Mouse (Mus musculus) heart, adult 2 months (tissue): ENCODE results near the gene Otud7b. TPM values are rescaled to one million over a fixed set of nuclear protein-coding genes. Genes with fewer than 3 reads are reported as not detected.

Source experiments
- DNase-seq, 2 experiments: peaks; one replicate each; pipeline ENCODE4 v3.0.0; 2021
- H3K27ac ChIP-seq: fragments of 200-600 bp; 2 replicates; pipeline ENCODE4 v1.8.1; 2022
- H3K27me3 ChIP-seq: fragments of 200-500 bp; 2 replicates; pipeline ENCODE4 v1.6.1; 2012; ENCODE audit warnings: mild to moderate bottlenecking, low read length, inconsistent platforms, mixed read lengths; ENCODE audit not compliant: control insufficient read depth, insufficient read depth
- H3K36me3 ChIP-seq: fragments of 200-500 bp; 2 replicates; pipeline ENCODE4 v1.6.1; 2012; ENCODE audit warnings: low read length, inconsistent platforms; ENCODE audit not compliant: control insufficient read depth, insufficient read depth
- H3K4me1 ChIP-seq: fragments of 200-500 bp; 2 replicates; pipeline ENCODE4 v1.6.1; 2011; ENCODE audit warnings: low read length; ENCODE audit not compliant: control insufficient read depth, insufficient read depth
- H3K4me3 ChIP-seq: fragments of 200-600 bp; 2 replicates; pipeline ENCODE4 v1.8.1; 2022
- H3K79me2 ChIP-seq: fragments of 200-500 bp; replicated peaks from 2 replicates; pipeline ENCODE4 v1.6.1; 2012; ENCODE audit warnings: mild to moderate bottlenecking, inconsistent platforms, low read length, moderate library complexity, mixed read lengths; ENCODE audit not compliant: control insufficient read depth, insufficient read depth
- H3K9ac ChIP-seq: fragments of 200-500 bp; 2 replicates; pipeline ENCODE4 v1.6.1; 2012; ENCODE audit warnings: low read depth, mild to moderate bottlenecking, control low read depth, inconsistent platforms, low read length, mixed read lengths
- CTCF ChIP-seq: fragments of 200-600 bp; IDR thresholded peaks from 2 replicates; pipeline ENCODE4 v1.8.1; 2022; ENCODE audit warnings: antibody characterized with exemption, mild to moderate bottlenecking, moderate library complexity
- EP300 ChIP-seq: fragments of 200-500 bp; IDR thresholded peaks from 2 replicates; pipeline ENCODE4 v1.6.1; 2011; ENCODE audit warnings: low read depth, low read length, control low read depth; ENCODE audit not compliant: insufficient read depth
- POLR2A ChIP-seq: fragments of 200-500 bp; IDR thresholded peaks from 2 replicates; pipeline ENCODE4 v1.6.1; 2011; ENCODE audit warnings: mild to moderate bottlenecking, low read depth, low read length, control low read depth; ENCODE audit not compliant: insufficient read depth
- WGBS: fragments of 180-500 bp; shearing (Covaris S2); methylation state at CpG from one replicate; pipeline ENCODE4 v1.1.7; 2018; 5-methylcytosine and 5-hydroxymethylcytosine counted together
- intact Hi-C: fragments of 180-260 bp; cut with DNase I; formaldehyde crosslinking; loops from one replicate; pipeline ENCODE4 v1.15.1; 2025
- polyA plus RNA-seq: library from polyadenylated mRNA; depleted of rRNA; stranded (reverse); fragments of >200 nt; gene quantifications from 2 replicates; pipeline ENCODE4 v1.2.3, GENCODE M21; 2012
- total RNA-seq, 2 experiments: library from RNA; stranded (reverse); gene quantifications; 2 replicates each; pipeline ENCODE4 v1.2.3; 2021

Otud7b gene
- total and polyA plus RNA-seq, 3 experiments = 10.9 to 57.4 (median 46.0) TPM

GRCm38 (mm10) chr3:96128128-96128527 lies 23.8 kb downstream of the Otud7b start:
- H3K27ac ChIP-seq = peak overlapping the region; percentile 3; the same call in 1 of the 2 replicates

DNA sequence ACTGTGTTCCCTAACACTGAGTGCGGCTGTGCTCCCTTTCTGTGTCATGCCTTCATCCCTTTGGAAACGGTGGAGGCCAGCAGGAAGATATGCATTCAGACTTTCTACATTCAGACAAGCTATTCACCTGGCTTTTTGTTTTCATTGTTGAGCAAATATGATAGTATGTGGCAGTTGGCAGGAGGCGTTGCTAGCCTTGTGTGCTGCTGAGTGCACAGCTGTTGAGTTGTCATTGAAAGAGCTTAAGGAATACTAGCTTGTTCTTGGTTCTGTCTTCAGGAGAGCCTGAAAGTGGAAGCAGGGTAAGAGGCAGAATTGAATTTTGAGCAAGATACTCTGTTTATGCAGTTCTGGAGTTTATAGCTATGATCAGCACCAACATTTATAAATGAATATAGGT lies 28.2 kb downstream of the Otud7b start:
- DNase-seq = no peak
- Histone ChIP-seq H3K27me3 (no peaks in the 10 kb centered on the region), H3K27ac (no peak overlapping the region), H3K79me2 (no peaks in the 10 kb centered on the region), H3K9ac (no peak overlapping the region), H3K36me3 (peaks cover 16% of the 10 kb centered on the region), H3K4me1 (peaks cover 6% of the 10 kb centered on the region), H3K4me3 (no peak overlapping the region)
- TF ChIP-seq POLR2A = no peak
- no peak for TF ChIP-seq CTCF
- no peak for TF ChIP-seq EP300
- intact Hi-C loops = no loop called here
- WGBS = 82% methylated on average over 3 of the region's 3 CpGs

More at GRCm38 (mm10) chr3:96128128-96128527, 23.8 kb downstream of the Otud7b start:
- H3K4me3 ChIP-seq = no peak overlapping the region
- intact Hi-C loops = no loop called here
- H3K4me1 ChIP-seq = peaks cover 4% of the 10 kb centered on the region
- no peak for DNase-seq
- no peak for TF ChIP-seq EP300
- TF ChIP-seq POLR2A = no peak
- no peak for TF ChIP-seq CTCF
- peaks cover 8% of the 10 kb centered on the region for H3K36me3 ChIP-seq
- H3K27me3 ChIP-seq = no peaks in the 10 kb centered on the region
- no peak overlapping the region for H3K9ac ChIP-seq
- no peaks in the 10 kb centered on the region for H3K79me2 ChIP-seq

- no peaks in the 10 kb centered on the region for H3K79me2 ChIP-seq
- H3K27me3 ChIP-seq = no peaks in the 10 kb centered on the region
- no peak overlapping the region for H3K9ac ChIP-seq
- peaks cover 14% of the 10 kb centered on the region for H3K36me3 ChIP-seq
- H3K4me3 ChIP-seq = no peak overlapping the region
- DNase-seq = no peak
- TF ChIP-seq EP300 (no peak), POLR2A (no peak), CTCF (no peak)
- H3K4me1 ChIP-seq = peaks cover 2% of the 10 kb centered on the region; the same call in 1 of the 2 replicates
- WGBS = 51% methylated on average over 11 of the region's 11 CpGs
- no peak overlapping the region for H3K27ac ChIP-seq
- intact Hi-C loops = no loop called here
Observed at GRCm38 (mm10) chr3:96133327-96133905, 29.1 kb downstream of the Otud7b start.

DNA sequence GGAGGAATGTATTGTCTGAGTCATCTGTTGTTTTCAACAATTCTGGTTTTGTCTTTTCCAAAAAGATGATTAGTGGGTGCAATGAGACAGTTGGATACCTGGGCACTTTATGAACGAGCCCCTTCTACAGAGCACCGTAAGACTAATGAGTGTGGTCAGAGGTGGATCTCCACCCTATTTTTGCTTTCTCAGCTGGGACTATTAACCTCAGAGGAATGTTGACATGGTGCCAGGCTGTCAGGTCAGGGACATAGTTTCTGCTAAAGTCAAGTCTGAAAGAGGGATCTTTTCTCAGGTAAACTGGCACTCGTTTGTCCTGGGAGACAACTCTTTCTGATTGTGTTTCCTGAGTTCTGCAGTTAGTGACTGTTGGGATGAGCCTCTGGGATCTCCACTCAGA lies 30.7 kb downstream of the Otud7b start:
- 43% methylated on average over 3 of the region's 3 CpGs for WGBS
- H3K79me2 ChIP-seq = no peaks in the 10 kb centered on the region
- TF ChIP-seq EP300 = no peak
- no peak for TF ChIP-seq CTCF
- no peaks in the 10 kb centered on the region for H3K27me3 ChIP-seq
- no peak overlapping the region for H3K4me3 ChIP-seq
- no peak overlapping the region for H3K9ac ChIP-seq
- DNase-seq = no peak
- no peak overlapping the region for H3K27ac ChIP-seq
- H3K36me3 ChIP-seq = peaks cover 11% of the 10 kb centered on the region
- peaks cover 2% of the 10 kb centered on the region; the same call in 1 of the 2 replicates for H3K4me1 ChIP-seq
- intact Hi-C loops = no loop called here

DNA sequence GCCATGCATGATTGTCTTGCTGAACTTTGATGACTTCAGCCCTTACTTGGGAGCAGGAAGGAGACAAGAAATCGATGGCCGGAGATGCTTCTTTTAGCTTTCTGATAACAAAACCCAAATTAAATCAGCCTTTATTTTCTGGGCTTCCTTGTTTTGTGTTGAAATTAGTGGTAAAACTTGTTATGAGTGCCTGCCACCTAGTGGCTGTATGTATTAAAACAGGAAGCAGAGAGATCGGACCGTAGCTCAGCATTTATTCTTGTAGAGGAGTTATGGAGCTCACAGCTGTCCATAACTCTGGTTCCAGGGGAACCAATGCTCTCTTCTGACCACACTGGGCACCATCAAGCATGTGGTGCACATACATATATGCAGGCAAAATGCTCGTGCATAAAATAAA lies 43.6 kb downstream of the Otud7b start:
- Histone ChIP-seq H3K9ac (no peak overlapping the region), H3K27me3 (no peaks in the 10 kb centered on the region), H3K79me2 (no peaks in the 10 kb centered on the region), H3K27ac (no peak overlapping the region), H3K4me1 (peaks cover 3% of the 10 kb centered on the region), H3K36me3 (no peaks in the 10 kb centered on the region), H3K4me3 (no peak overlapping the region)
- TF ChIP-seq EP300 (no peak), POLR2A (no peak), CTCF (peak; percentile 88)
- intact Hi-C loops = loop anchor here (1.0 to 2.0 kb wide), 4 partner anchors 57 to 183 kb away; no protein-coding TSS in a partner anchor
- DNase-seq = no peak
- 3% methylated on average over 5 of the region's 5 CpGs for WGBS

DNA sequence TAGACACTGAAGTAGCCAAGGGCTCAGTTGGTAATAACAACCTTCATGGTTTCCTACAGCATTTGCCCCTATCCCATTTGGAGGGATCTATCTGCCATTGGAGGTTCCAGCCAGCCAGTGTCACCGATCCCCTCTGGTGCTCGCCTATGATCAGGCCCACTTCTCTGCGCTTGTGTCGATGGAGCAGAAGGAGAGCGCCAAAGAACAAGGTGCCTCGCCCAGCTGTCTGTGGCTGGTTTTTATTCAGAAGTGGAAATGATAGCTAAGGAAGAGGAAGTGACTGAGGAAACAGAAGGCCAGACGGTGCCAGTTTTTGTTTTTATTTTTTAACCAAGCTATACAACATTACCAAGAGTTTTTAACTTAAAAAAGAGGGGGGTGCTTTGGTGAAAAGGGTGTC lies 47.5 kb downstream of the Otud7b start:
- TF ChIP-seq CTCF (no peak), EP300 (no peak)
- intact Hi-C loops = no loop called here
- Histone ChIP-seq H3K27ac (no peak overlapping the region), H3K4me3 (no peak overlapping the region), H3K79me2 (no peaks in the 10 kb centered on the region), H3K4me1 (peaks cover 3% of the 10 kb centered on the region), H3K9ac (no peak overlapping the region), H3K27me3 (no peaks in the 10 kb centered on the region), H3K36me3 (no peaks in the 10 kb centered on the region)
- DNase-seq = no peak
- 57% methylated on average over 7 of the region's 7 CpGs for WGBS
